Mouse (Mus musculus): ENCODE measurements around the gene Daam2. TPM values are rescaled to one million over a fixed set of nuclear protein-coding genes. Genes with fewer than 3 reads are reported as not detected.

The Daam2 gene
- polyA plus RNA-seq, 1 experiment, result 13.2 TPM

DNA sequence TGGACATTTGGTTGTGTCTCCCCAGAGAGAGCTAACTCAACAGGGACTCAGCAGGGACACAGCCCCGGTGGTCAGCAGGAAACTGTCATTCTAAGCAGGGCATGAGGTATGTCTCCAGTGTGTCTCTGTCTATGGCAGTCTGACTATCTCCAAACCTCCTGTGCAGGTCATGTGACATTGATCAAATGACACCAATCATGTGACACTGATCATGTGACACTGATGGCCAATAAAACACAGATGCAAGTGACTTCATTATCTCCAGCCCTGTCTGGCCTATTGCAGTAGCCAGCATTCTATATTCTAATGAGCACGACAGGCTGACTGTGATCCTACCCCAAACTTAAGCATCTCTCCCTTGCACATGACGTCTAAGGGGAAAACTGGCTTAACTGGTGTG is 147.9 kb downstream of the Daam2 start:
- TF ChIP-seq POLR2A (IDR thresholded peaks at IDR 0.05; ENCODE audit: low read depth, low read length), result no peak
- TF ChIP-seq CTCF (conservative IDR thresholded peaks at IDR 0.05; ENCODE audit: insufficient read depth, insufficient read length, low read depth, low read length), result no peak

DNA sequence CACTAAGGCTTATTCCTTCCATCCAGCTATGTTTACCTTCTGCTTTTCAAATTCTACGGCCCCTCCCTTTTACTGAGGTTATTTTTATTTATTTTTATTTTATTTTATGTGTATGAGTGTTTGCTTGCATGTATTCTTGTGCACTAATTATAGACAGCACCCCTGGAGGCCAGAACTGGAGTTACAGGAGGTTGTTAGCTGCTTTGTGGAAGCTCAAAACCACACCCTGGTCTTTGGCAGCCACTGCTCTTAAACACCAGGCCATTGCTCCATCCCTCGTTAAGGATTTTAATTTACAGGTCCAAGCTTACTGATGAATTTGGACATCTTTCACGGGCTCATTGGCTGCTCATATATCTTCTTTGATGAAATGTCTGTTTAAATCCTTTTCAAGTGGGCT is 150.6 kb downstream of the Daam2 start:
- WGBS, result 50% methylated on average over 3 of the region's 3 CpGs

More for the DNA sequence above, 147.9 kb downstream of the Daam2 start:
- no peak overlapping the region for H3K4me3 ChIP-seq (ENCODE audit: insufficient read depth, low read depth, low read length)
- no peak for DNase-seq
- no peaks in the 10 kb centered on the region for H3K27me3 ChIP-seq (replicated peaks; ENCODE audit: control insufficient read depth, insufficient read depth, low read length)
- H3K27ac ChIP-seq (ENCODE audit: insufficient read depth, low read depth, low read length), result no peak overlapping the region
- H3K36me3 ChIP-seq (ENCODE audit: control insufficient read depth, insufficient read depth, low read length), result no peaks in the 10 kb centered on the region
- 80% methylated on average over 3 of the region's 3 CpGs for WGBS
- no peaks in the 10 kb centered on the region for H3K4me1 ChIP-seq (ENCODE audit: control insufficient read depth, insufficient read depth, low read length)

DNA sequence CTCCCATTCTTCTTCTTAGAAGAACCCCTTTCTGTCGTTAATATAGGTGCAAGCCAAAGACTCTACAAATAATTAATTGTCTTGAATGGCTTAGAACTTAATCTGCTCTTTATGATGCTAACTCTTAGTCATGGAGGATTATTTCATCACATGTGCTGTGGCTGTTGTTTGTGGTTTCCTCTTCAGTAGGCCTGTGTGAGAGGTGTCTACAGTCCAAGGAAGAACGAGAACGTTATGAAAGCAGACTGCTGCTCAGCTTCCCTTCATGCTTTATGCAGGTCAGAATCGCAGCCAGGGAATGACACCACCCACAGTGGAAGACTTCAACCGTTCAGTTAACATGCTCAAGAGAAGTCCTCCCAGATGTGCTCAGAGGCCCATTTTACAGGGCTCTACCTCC is 151.2 kb downstream of the Daam2 start:
- TF ChIP-seq POLR2A (IDR thresholded peaks at IDR 0.05; ENCODE audit: low read depth, low read length) (no peak), CTCF (conservative IDR thresholded peaks at IDR 0.05; ENCODE audit: insufficient read depth, insufficient read length, low read depth, low read length) (no peak)
- no peak overlapping the region for H3K27ac ChIP-seq (ENCODE audit: insufficient read depth, low read depth, low read length)
- DNase-seq, result no peak
- H3K36me3 ChIP-seq (ENCODE audit: control insufficient read depth, insufficient read depth, low read length), result no peaks in the 10 kb centered on the region
- no peak overlapping the region for H3K4me3 ChIP-seq (ENCODE audit: insufficient read depth, low read depth, low read length)
- WGBS, result 89% methylated on average over 5 of the region's 5 CpGs
- H3K4me1 ChIP-seq (ENCODE audit: control insufficient read depth, insufficient read depth, low read length), result no peaks in the 10 kb centered on the region
- H3K27me3 ChIP-seq (replicated peaks; ENCODE audit: control insufficient read depth, insufficient read depth, low read length), result no peaks in the 10 kb centered on the region; the same call in 1 of the 2 replicates

More for the DNA sequence above, 150.6 kb downstream of the Daam2 start:
- H3K27ac ChIP-seq (ENCODE audit: insufficient read depth, low read depth, low read length), result no peak overlapping the region
- DNase-seq, result no peak
- no peak overlapping the region for H3K4me3 ChIP-seq (ENCODE audit: insufficient read depth, low read depth, low read length)
- TF ChIP-seq CTCF (conservative IDR thresholded peaks at IDR 0.05; ENCODE audit: insufficient read depth, insufficient read length, low read depth, low read length) (peak; percentile 33; the same call in 1 of the 2 replicates), POLR2A (IDR thresholded peaks at IDR 0.05; ENCODE audit: low read depth, low read length) (no peak)
- H3K36me3 ChIP-seq (ENCODE audit: control insufficient read depth, insufficient read depth, low read length), result no peaks in the 10 kb centered on the region
- no peaks in the 10 kb centered on the region for H3K27me3 ChIP-seq (replicated peaks; ENCODE audit: control insufficient read depth, insufficient read depth, low read length)
- no peaks in the 10 kb centered on the region for H3K4me1 ChIP-seq (ENCODE audit: control insufficient read depth, insufficient read depth, low read length)

Other genes starting within 250 kb of the Daam2 start
- 41.4 and 41.5 TPM in 2 replicates for gene Mocs1, start 136.0 kb downstream of the Daam2 start, polyA plus RNA-seq (2012; rRNA removed)
- gene Kif6, start 50.8 kb upstream of the Daam2 start, polyA plus RNA-seq (2012; rRNA removed), result 0.22 and 0.34 TPM in 2 replicates